ENCODE assay signal across 20 mouse cellular contexts in genomic region chr5:41755373-41755960, GRCm38 (mm10). TPM values are rescaled to one million over a fixed set of nuclear protein-coding genes. Genes with fewer than 3 reads are reported as not detected.
A peak's percentile ranks its signal among the peaks of the same experiment; 100 is the strongest.
DNase-seq lines count a peak whose midpoint lies in the region; ATAC-seq and TF ChIP-seq lines count a peak whose summit lies in the region.
"Had no signal": no experiment of that assay in that cellular context is flagged by ENCODE, and none has a peak within 500 bp of the region (broad histone marks: within the 10 kb centered on the region; RNA-seq: fewer than 3 reads in every experiment).

No protein-coding gene starts in this region.

- no peak for TF ChIP-seq EP300 in ES-Bruce4 (IDR thresholded peaks at IDR 0.05; ENCODE audit: insufficient read depth, low read depth, low read length)

- ATAC-seq in heart, embryonic 15.5 days (replicated peaks; ENCODE audit: insufficient number of reproducible peaks, insufficient read depth, low FRiP score, low read depth), result no peak
- no peak for ATAC-seq in heart, embryonic 11.5 days (replicated peaks; ENCODE audit: insufficient number of reproducible peaks, low FRiP score, low TSS enrichment)
- ATAC-seq in megakaryocyte progenitor cell, adult 5-6 weeks (replicated peaks; ENCODE audit: poor library complexity), result 0 out of 2 replicates have a peak, but pooled peaks have one; percentile 20
- ATAC-seq: activated CD4-positive, CD25-positive, alpha-beta regulatory T cell, adult 4 months; lung, postnatal 0 days had no signal

- no peaks in the 10 kb centered on the region for H3K36me3 ChIP-seq in heart, embryonic 15.5 days
- no peaks in the 10 kb centered on the region for H3K36me3 ChIP-seq in heart, embryonic 11.5 days (ENCODE audit: control insufficient read depth, insufficient read depth, low read length)
- H3K36me3 ChIP-seq in ES-Bruce4 (ENCODE audit: control insufficient read depth, insufficient read depth, low read length, poor library complexity, severe bottlenecking), result no peaks in the 10 kb centered on the region
- H3K36me3 ChIP-seq: liver, embryonic 13.5 days; midbrain, embryonic 12.5 days had no signal

- H3K4me2 ChIP-seq in heart, embryonic 15.5 days, result peak overlapping the region; percentile 43
- H3K4me2 ChIP-seq in heart, embryonic 11.5 days, result no peak overlapping the region
- H3K4me2 ChIP-seq: liver, embryonic 13.5 days; midbrain, embryonic 12.5 days had no signal

- no peak for TF ChIP-seq CTCF in ES-Bruce4 (IDR thresholded peaks at IDR 0.05; ENCODE audit: low read depth, low read length)

- H3K27ac ChIP-seq in heart, embryonic 15.5 days, result no peak overlapping the region
- H3K27ac ChIP-seq in heart, embryonic 11.5 days (ENCODE audit: low read depth, low read length), result no peak overlapping the region
- no peak overlapping the region for H3K27ac ChIP-seq in ES-Bruce4 (ENCODE audit: insufficient read depth, low read length)
- H3K27ac ChIP-seq: heart, adult 2 months; layer of hippocampus, adult 2 months; liver, embryonic 13.5 days; midbrain, embryonic 12.5 days had no signal

- H3K9ac ChIP-seq in heart, embryonic 15.5 days, result no peak overlapping the region
- H3K9ac ChIP-seq in heart, embryonic 11.5 days (ENCODE audit: low read depth, low read length), result no peak overlapping the region
- no peak overlapping the region for H3K9ac ChIP-seq in ES-Bruce4 (ENCODE audit: low read depth, poor library complexity, severe bottlenecking)
- H3K9ac ChIP-seq: liver, embryonic 13.5 days; midbrain, embryonic 12.5 days had no signal

- peaks cover 7% of the 10 kb centered on the region for H3K4me1 ChIP-seq in heart, embryonic 15.5 days (replicated peaks)
- no peaks in the 10 kb centered on the region for H3K4me1 ChIP-seq in heart, embryonic 11.5 days (ENCODE audit: control insufficient read depth, insufficient read depth, low read length)
- no peaks in the 10 kb centered on the region for H3K4me1 ChIP-seq in ES-Bruce4 (ENCODE audit: control insufficient read depth, insufficient read depth, low read length)
- H3K4me1 ChIP-seq: liver, embryonic 13.5 days had no signal

- H3K4me3 ChIP-seq in heart, embryonic 15.5 days, result 0 out of 2 replicates have a peak overlapping the region, but pooled peaks have one; percentile 30
- no peak overlapping the region for H3K4me3 ChIP-seq in heart, embryonic 11.5 days (ENCODE audit: low read depth, low read length)
- H3K4me3 ChIP-seq in ES-Bruce4 (ENCODE audit: low read depth, low read length), result peak overlapping the region; percentile 49
- H3K4me3 ChIP-seq: heart, adult 2 months; layer of hippocampus, adult 2 months; liver, embryonic 13.5 days had no signal

- DNase-seq in embryo, embryonic 9.5 days (ENCODE audit: extremely low spot score), result peak; percentile 45
- no peak for DNase-seq in layer of hippocampus, postnatal 14 days (ENCODE audit: low spot score in 2 of 2)
- DNase-seq in kidney, adult 9 months, result no peak
- DNase-seq in ovary, postnatal 10 days (ENCODE audit: low spot score), result no peak
- DNase-seq: cerebellum, adult 18-20 months; heart, adult 2 months; kidney, adult 2 months; liver, embryonic 13.5 days; right cerebral cortex, adult 18-20 months had no signal

- H3K27me3 ChIP-seq in heart, embryonic 15.5 days, result peaks cover 98% of the 10 kb centered on the region
- H3K27me3 ChIP-seq in heart, embryonic 11.5 days (ENCODE audit: control insufficient read depth, insufficient read depth, low read length), result peaks cover 94% of the 10 kb centered on the region
- H3K27me3 ChIP-seq in ES-Bruce4 (ENCODE audit: control insufficient read depth, insufficient read depth, low read length, poor library complexity, severe bottlenecking), result peaks cover 20% of the 10 kb centered on the region

- H3K9me3 ChIP-seq in heart, embryonic 15.5 days (replicated peaks), result no peaks in the 10 kb centered on the region
- H3K9me3 ChIP-seq in heart, embryonic 11.5 days (replicated peaks; ENCODE audit: control insufficient read depth, low read length), result no peaks in the 10 kb centered on the region
- H3K9me3 ChIP-seq in ES-Bruce4 (replicated peaks; ENCODE audit: control insufficient read depth, insufficient read depth, low read length, poor library complexity, severe bottlenecking), result no peaks in the 10 kb centered on the region
- H3K9me3 ChIP-seq: liver, embryonic 13.5 days; midbrain, embryonic 12.5 days had no signal

- WGBS in heart, embryonic 15.5 days, result 3% methylated on average over 23 of the region's 23 CpGs
- WGBS in heart, embryonic 11.5 days (ENCODE audit: insufficient replicate concordance), result under 1% methylated on average over 23 of the region's 23 CpGs

- TF ChIP-seq POLR2A in ES-Bruce4 (IDR thresholded peaks at IDR 0.05; ENCODE audit: insufficient read depth, low read length), result no peak

RNA-seq across cellular contexts. Expression of gene Nkx3-2, which starts 8.8 kb away (rescaled TPM):
- 0.13 TPM in 1 of 2 replicates, not detected in the other for polyA plus RNA-seq in heart, embryonic 15.5 days (2015; fragmentation: Nextera tagmentation; extraction: Ambion mirVana)
- polyA plus RNA-seq in heart, embryonic 11.5 days (2014; fragmentation: Nextera tagmentation; extraction: Ambion mirVana), result 0.13 TPM in 1 of 2 replicates, not detected in the other
- not detected in 2 replicates for polyA plus RNA-seq in ES-Bruce4 (2011; ENCODE audit: insufficient read depth, insufficient read length, low read depth, missing spikeins)
- total RNA-seq in megakaryocyte progenitor cell, adult 5-6 weeks (2015), result not detected in 2 replicates
- total RNA-seq in megakaryocyte progenitor cell, adult 5-6 weeks (2017), result not detected in 2 replicates
- total RNA-seq in layer of hippocampus, postnatal 14 days (2021), result not detected
- total RNA-seq: common myeloid progenitor, adult 5-6 weeks; heart, adult 2 months; hematopoietic stem cell, adult 5-6 weeks; layer of hippocampus, adult 2 months had no signal
- polyA plus RNA-seq: activated CD4-positive, CD25-positive, alpha-beta regulatory T cell, adult 4 months; kidney, adult 2 months; liver, embryonic 13.5 days; lung, postnatal 0 days; neural tube, embryonic 14.5 days had no signal

RNA-seq across cellular contexts. Expression of gene Rab28, which starts 47.5 kb away (rescaled TPM):
- 43.7 and 44.1 TPM in 2 replicates for polyA plus RNA-seq in heart, embryonic 15.5 days (2015; fragmentation: Nextera tagmentation; extraction: Ambion mirVana)
- polyA plus RNA-seq in heart, embryonic 11.5 days (2014; fragmentation: Nextera tagmentation; extraction: Ambion mirVana), result 38.7 and 43.2 TPM in 2 replicates
- 14.2 and 15.5 TPM in 2 replicates for polyA plus RNA-seq in ES-Bruce4 (2011; ENCODE audit: insufficient read depth, insufficient read length, low read depth, missing spikeins)
- 45.8 and 49.3 TPM in 2 replicates for total RNA-seq in megakaryocyte progenitor cell, adult 5-6 weeks (2015)
- 40.6 and 44.1 TPM in 2 replicates for total RNA-seq in megakaryocyte progenitor cell, adult 5-6 weeks (2017)
- total RNA-seq in layer of hippocampus, postnatal 14 days (2021), result 10 to 100 TPM; 64.0 to 67.0 TPM
